Mouse (Mus musculus): ENCODE measurements at regions not wholly inside any gene's neighbourhood (a gene's known extent, or its start where the extent isn't known, plus 50 kb on each side); places are given as distances from the start of the nearest gene placed in this dataset.
A peak's percentile ranks its signal among the peaks of the same experiment; 100 is the strongest.

DNA sequence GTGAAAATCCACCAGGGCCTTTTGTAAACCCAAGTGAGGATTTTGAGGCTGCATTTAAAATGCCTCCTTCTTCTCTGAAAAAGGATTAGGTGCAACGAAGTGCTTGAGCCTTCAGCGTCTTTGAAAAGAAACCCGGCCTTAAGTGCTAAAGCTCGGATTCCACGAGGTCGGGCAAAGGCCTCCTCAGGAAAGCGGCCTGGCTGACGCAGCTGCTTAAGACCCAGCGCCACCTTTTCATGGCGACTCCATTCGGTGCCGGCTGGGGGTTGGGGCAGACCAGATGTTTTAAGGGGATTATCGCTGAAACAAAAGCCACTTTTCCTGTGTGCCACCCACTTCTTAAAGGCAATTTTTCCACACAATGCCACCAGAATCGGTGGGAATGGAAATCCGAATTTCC lies 61.6 kb upstream of the 4932438H23Rik start:
- DNase-seq = no peak

- no peak for DNase-seq
Measured at GRCm38 (mm10) chr16:91160679-91161078, 64.6 kb upstream of the Olig2 start.

GRCm38 (mm10) chr16:91161616-91162015 lies 63.6 kb upstream of the Olig2 start:
- DNase-seq = no peak

DNA sequence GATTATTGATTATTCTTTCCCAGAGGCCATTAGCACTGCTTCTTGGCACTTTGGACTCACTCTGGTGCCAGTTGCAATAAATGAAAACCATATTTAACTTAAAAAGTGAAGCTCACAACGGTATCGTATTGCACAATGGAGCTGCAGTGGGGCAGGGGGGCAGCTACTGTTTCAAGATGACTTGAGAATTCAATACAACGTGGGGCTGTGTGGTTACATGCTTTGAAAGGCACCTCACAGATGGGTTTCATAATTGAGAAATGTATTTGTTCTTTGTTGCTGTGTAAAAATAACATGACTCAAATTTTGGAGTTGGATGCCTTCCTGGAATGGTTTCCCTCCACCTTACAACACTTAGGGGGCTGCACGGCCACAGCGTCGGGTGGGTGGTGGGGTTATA lies 62.9 kb upstream of the Olig2 start:
- no peak for DNase-seq

DNA sequence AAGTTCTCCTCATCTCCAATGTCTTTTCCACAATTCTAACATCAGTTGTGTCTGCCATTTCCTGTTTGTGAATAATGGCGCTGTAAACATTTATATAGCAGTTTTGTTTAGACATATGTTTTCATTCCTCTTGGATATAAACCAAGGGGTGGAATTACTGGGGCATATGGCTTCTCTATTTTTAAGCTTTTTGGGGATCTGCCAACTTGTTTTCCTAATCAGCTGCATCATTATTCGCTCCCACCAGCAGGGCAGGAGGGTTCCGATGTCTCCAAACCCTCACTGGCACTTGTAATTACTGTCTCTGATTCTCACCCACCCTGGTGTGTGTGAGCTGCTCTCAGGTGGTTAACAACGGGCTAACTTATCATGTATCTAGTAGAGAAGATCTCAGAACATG lies 59.4 kb upstream of the Olig2 start:
- DNase-seq = no peak

GRCm38 (mm10) chr16:91166866-91167265 lies 58.4 kb upstream of the Olig2 start:
- peak; percentile 51 for DNase-seq

DNA sequence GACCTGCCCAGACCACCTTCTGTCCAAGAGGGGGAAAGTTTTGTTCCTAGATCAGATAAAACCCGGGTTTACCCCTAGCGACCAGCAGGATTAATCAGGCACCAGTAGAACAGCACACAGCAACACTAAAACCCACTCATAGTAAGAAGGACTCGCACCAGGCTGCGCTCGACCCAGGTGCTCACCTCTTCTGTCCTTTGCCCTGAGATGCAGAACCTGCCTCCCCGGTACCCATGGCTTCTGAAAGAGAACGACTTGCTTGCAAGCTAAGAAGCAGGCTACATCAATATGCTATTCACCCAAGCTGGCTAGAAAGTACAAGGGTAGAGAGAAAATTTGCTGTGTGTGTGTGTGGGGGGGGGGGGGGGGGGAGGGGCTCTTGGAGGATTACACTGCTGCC lies 56.9 kb upstream of the Olig2 start:
- no peak for DNase-seq

- DNase-seq = no peak
Measured at GRCm38 (mm10) chr16:91169829-91170228, 55.4 kb upstream of the Olig2 start.

GRCm38 (mm10) chr16:91171911-91172440 lies 53.3 kb upstream of the Olig2 start:
- no peak for DNase-seq

DNA sequence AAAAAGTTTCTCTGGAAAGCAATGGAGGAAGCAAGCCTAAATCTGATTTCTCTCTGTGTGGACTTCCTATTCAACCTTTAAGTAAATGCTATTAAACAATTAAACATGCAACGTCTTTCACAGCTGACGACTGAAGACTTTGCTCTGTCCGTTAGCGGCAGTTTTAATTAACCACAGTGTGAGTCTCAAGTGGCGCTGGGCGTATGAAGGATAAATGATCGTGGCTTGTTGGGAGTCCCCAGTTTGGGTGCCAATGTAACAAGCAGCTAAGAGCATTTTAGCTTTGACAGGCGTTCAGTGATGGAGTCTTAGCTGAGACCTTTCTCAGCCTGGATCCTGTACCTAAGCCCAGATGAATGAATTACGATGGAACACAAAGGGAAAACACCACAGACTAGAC lies 52.7 kb upstream of the Olig2 start:
- no peak for DNase-seq

DNA sequence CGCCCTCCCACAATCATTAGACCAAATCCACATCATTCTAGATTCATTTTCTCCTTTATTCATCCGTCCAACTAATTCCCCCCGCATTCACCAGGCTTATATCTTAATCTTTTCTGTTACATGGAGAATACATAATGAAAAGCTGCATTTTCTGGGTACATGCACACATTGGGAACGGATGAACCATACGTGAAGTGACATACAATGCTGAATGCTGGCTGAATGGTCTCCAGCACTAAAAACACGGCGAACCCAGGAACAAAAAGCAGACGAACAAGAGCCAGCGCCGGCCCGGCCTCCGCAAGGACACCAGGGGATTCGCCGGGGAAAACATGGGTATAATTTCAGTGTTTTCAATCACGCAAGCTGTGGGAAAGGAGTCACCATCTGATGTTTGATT lies 52.0 kb upstream of the Olig2 start:
- DNase-seq = no peak

- DNase-seq = no peak
Measured at GRCm38 (mm10) chr16:91173870-91174278, 51.4 kb upstream of the Olig2 start.

DNA sequence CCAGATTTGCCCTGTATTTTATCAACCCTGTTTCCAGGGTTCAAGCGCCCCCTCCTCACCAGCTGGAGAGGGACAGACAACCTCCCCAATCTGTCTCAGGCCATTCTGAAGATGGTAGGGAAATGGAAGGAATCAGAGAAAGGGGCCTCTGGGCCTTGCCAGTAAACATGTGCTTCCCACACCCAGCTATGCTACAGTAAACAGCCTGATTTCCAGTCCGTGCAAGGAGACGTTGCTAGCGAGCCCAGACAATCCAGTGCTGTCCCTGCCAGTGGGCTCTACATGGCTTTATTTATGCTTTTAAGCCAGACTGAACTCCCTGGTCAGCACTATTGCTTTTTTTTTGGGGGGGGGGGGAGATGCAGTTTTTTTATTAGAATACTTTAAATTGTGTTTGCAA lies 50.9 kb upstream of the Olig2 start:
- no peak for DNase-seq

All from thymus, postnatal 14 days (tissue).